Mouse (Mus musculus): ENCODE measurements at regions not wholly inside any gene's neighbourhood (a gene's known extent, or its start where the extent isn't known, plus 50 kb on each side); places are given as distances from the start of the nearest gene placed in this dataset.

DNA sequence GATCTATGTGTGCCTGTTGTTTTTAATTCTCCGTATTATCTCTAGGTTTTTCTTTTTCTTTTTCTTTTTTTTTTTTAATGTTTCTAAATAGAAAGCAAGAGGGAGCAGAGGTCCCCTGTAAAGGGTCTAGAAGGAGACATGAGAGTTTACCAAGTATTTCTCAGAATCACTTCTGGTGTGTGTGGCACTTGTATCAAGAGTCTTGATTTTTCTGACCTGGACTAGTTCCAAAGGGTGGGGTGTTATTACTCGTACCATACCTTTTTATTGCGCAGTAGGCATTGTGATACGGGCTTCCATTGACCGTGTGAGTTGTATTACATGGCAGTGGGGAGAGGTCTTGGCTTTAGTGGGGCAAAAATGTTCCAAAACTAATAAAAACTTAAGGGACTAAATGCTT lies 63.2 kb upstream of the Bmp6 start:
- no peaks in the 10 kb centered on the region for H3K27me3 ChIP-seq (ENCODE audit: insufficient read depth, poor library complexity, severe bottlenecking)
- DNase-seq (ENCODE audit: low spot score) = no peak
- WGBS = 88% methylated on average over 5 of the region's 5 CpGs

DNA sequence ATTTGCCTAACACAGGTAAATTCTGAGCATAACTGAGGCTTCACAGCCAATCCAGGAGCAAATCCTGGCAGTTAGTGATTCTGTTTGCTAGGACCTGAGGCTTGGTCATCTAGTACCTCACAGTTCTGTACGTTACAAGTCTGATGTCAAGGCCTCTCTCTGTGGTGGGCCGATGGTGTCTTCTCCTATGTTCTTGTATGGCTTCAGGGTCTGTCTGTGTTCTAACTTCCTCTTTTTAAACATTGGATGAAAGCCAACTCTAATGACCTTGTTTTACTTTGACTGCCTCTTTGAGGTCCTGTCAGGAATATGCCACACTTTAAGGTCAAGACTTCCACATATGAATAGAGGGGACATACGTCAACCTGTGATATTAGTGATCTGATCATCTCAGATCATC lies 56.9 kb upstream of the Bmp6 start:
- 87% methylated on average over 3 of the region's 3 CpGs for WGBS
- Histone ChIP-seq H3K27me3 (ENCODE audit: insufficient read depth, poor library complexity, severe bottlenecking) (no peaks in the 10 kb centered on the region), H3K4me3 (no peak overlapping the region), H3K27ac (no peak overlapping the region), H3K9me3 (no peaks in the 10 kb centered on the region), H3K36me3 (no peaks in the 10 kb centered on the region), H3K4me1 (peaks cover 12% of the 10 kb centered on the region)
- DNase-seq (ENCODE audit: low spot score) = no peak

More for the DNA sequence above, 63.2 kb upstream of the Bmp6 start:
- H3K36me3 ChIP-seq = no peaks in the 10 kb centered on the region
- H3K4me3 ChIP-seq = no peak overlapping the region
- H3K4me1 ChIP-seq = no peaks in the 10 kb centered on the region
- no peaks in the 10 kb centered on the region for H3K9me3 ChIP-seq
- H3K27ac ChIP-seq = no peak overlapping the region

GRCm38 (mm10) chr13:38288572-38289440 lies 56.1 kb upstream of the Bmp6 start:
- no peak for DNase-seq (ENCODE audit: low spot score)
- WGBS = 73% methylated on average over 14 of the region's 14 CpGs
- Histone ChIP-seq H3K27ac (no peak overlapping the region), H3K36me3 (no peaks in the 10 kb centered on the region), H3K27me3 (ENCODE audit: insufficient read depth, poor library complexity, severe bottlenecking) (no peaks in the 10 kb centered on the region), H3K9me3 (no peaks in the 10 kb centered on the region), H3K4me3 (no peak overlapping the region), H3K4me1 (peaks cover 12% of the 10 kb centered on the region)

- H3K4me1 ChIP-seq = peaks cover 12% of the 10 kb centered on the region
- peak overlapping the region; percentile 25; the same call in 1 of the 2 replicates for H3K4me3 ChIP-seq
- H3K9me3 ChIP-seq = no peaks in the 10 kb centered on the region
- no peaks in the 10 kb centered on the region for H3K27me3 ChIP-seq (ENCODE audit: insufficient read depth, poor library complexity, severe bottlenecking)
- H3K36me3 ChIP-seq = no peaks in the 10 kb centered on the region
- WGBS = 38% methylated on average over 21 of the region's 21 CpGs
- H3K27ac ChIP-seq = peak overlapping the region; percentile 45
- DNase-seq (ENCODE audit: low spot score) = no peak
Measured at GRCm38 (mm10) chr13:38290287-38290941, 54.5 kb upstream of the Bmp6 start.

DNA sequence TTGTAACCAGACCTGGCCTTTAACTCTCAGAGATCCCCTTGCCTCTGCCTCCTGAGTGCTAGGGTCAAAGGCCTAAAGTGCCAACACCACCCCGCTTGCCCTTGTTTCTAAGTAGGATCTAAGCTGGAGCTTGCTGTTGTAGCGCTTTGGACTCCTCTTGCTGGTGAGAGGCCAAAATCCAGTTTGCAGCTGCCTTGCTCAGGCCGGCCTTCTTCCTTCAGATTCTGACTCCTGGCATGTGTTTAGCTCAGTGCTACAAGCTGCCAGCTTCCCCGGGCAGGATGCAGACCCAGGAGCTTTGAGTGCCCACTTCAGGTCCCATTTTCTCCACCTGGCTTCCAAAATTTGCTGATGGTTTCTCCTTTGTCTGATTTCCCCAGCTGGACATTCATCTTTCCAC lies 53.4 kb upstream of the Bmp6 start:
- Histone ChIP-seq H3K27me3 (ENCODE audit: insufficient read depth, poor library complexity, severe bottlenecking) (no peaks in the 10 kb centered on the region), H3K9me3 (no peaks in the 10 kb centered on the region), H3K4me1 (peaks cover 14% of the 10 kb centered on the region), H3K27ac (no peak overlapping the region), H3K36me3 (no peaks in the 10 kb centered on the region), H3K4me3 (no peak overlapping the region)
- no peak for DNase-seq (ENCODE audit: low spot score)
- WGBS = 85% methylated on average over 4 of the region's 4 CpGs

Measured in heart, embryonic 10.5 days (tissue).